Mouse (Mus musculus): ENCODE results near the gene Isg20l2. TPM values are rescaled to one million over a fixed set of nuclear protein-coding genes. Genes with fewer than 3 reads are reported as not detected.

The Isg20l2 gene
- polyA plus RNA-seq, 1 experiment = 29.2 TPM

- TF ChIP-seq CTCF (IDR thresholded peaks at IDR 0.05; ENCODE audit: borderline replicate concordance, extremely low read depth, insufficient read depth, insufficient read length) = no peak
- DNase-seq (ENCODE audit: low read depth) = no peak
These were observed 19.3 kb downstream of the Isg20l2 start for GRCm38 (mm10) chr3:87949266-87949954.

GRCm38 (mm10) chr3:87949955-87950515, 19.9 kb downstream of the Isg20l2 start:
- no peak for DNase-seq (ENCODE audit: low read depth)

GRCm38 (mm10) chr3:87951946-87952345, 21.8 kb downstream of the Isg20l2 start:
- DNase-seq (ENCODE audit: low read depth) = no peak
- no peak for TF ChIP-seq POLR2A (IDR thresholded peaks at IDR 0.05; ENCODE audit: borderline replicate concordance, extremely low read depth, insufficient read depth, insufficient read length, poor library complexity, severe bottlenecking)
- TF ChIP-seq CTCF (IDR thresholded peaks at IDR 0.05; ENCODE audit: borderline replicate concordance, extremely low read depth, insufficient read depth, insufficient read length) = no peak

More at GRCm38 (mm10) chr3:87949955-87950515, 19.9 kb downstream of the Isg20l2 start:
- no peak for TF ChIP-seq CTCF (IDR thresholded peaks at IDR 0.05; ENCODE audit: borderline replicate concordance, extremely low read depth, insufficient read depth, insufficient read length)
- no peak for TF ChIP-seq POLR2A (IDR thresholded peaks at IDR 0.05; ENCODE audit: borderline replicate concordance, extremely low read depth, insufficient read depth, insufficient read length, poor library complexity, severe bottlenecking)

GRCm38 (mm10) chr3:87952440-87952839, 22.3 kb downstream of the Isg20l2 start:
- TF ChIP-seq POLR2A (IDR thresholded peaks at IDR 0.05; ENCODE audit: borderline replicate concordance, extremely low read depth, insufficient read depth, insufficient read length, poor library complexity, severe bottlenecking) (no peak), CTCF (IDR thresholded peaks at IDR 0.05; ENCODE audit: borderline replicate concordance, extremely low read depth, insufficient read depth, insufficient read length) (no peak)
- DNase-seq (ENCODE audit: low read depth) = peak; percentile 73

- TF ChIP-seq CTCF (IDR thresholded peaks at IDR 0.05; ENCODE audit: borderline replicate concordance, extremely low read depth, insufficient read depth, insufficient read length) (no peak), POLR2A (IDR thresholded peaks at IDR 0.05; ENCODE audit: borderline replicate concordance, extremely low read depth, insufficient read depth, insufficient read length, poor library complexity, severe bottlenecking) (no peak)
- no peak for DNase-seq (ENCODE audit: low read depth)
These were observed 27.9 kb downstream of the Isg20l2 start for GRCm38 (mm10) chr3:87958056-87958455.

- DNase-seq (ENCODE audit: low read depth) = no peak
- TF ChIP-seq CTCF (IDR thresholded peaks at IDR 0.05; ENCODE audit: borderline replicate concordance, extremely low read depth, insufficient read depth, insufficient read length) (no peak), POLR2A (IDR thresholded peaks at IDR 0.05; ENCODE audit: borderline replicate concordance, extremely low read depth, insufficient read depth, insufficient read length, poor library complexity, severe bottlenecking) (no peak)
These were observed 28.4 kb downstream of the Isg20l2 start for GRCm38 (mm10) chr3:87958476-87958875.

GRCm38 (mm10) chr3:87958967-87959366, 28.9 kb downstream of the Isg20l2 start:
- no peak for DNase-seq (ENCODE audit: low read depth)
- TF ChIP-seq CTCF (IDR thresholded peaks at IDR 0.05; ENCODE audit: borderline replicate concordance, extremely low read depth, insufficient read depth, insufficient read length) = no peak
- TF ChIP-seq POLR2A (IDR thresholded peaks at IDR 0.05; ENCODE audit: borderline replicate concordance, extremely low read depth, insufficient read depth, insufficient read length, poor library complexity, severe bottlenecking) = no peak

- DNase-seq (ENCODE audit: low read depth) = no peak
- TF ChIP-seq POLR2A (IDR thresholded peaks at IDR 0.05; ENCODE audit: borderline replicate concordance, extremely low read depth, insufficient read depth, insufficient read length, poor library complexity, severe bottlenecking) (no peak), CTCF (IDR thresholded peaks at IDR 0.05; ENCODE audit: borderline replicate concordance, extremely low read depth, insufficient read depth, insufficient read length) (no peak)
These were observed 29.3 kb downstream of the Isg20l2 start for GRCm38 (mm10) chr3:87959371-87959770.

GRCm38 (mm10) chr3:87960191-87960585, 30.1 kb downstream of the Isg20l2 start:
- TF ChIP-seq CTCF (IDR thresholded peaks at IDR 0.05; ENCODE audit: borderline replicate concordance, extremely low read depth, insufficient read depth, insufficient read length) = no peak
- TF ChIP-seq POLR2A (IDR thresholded peaks at IDR 0.05; ENCODE audit: borderline replicate concordance, extremely low read depth, insufficient read depth, insufficient read length, poor library complexity, severe bottlenecking) = no peak
- DNase-seq (ENCODE audit: low read depth) = no peak

- peak; percentile 99 for DNase-seq (ENCODE audit: low read depth)
- TF ChIP-seq CTCF (IDR thresholded peaks at IDR 0.05; ENCODE audit: borderline replicate concordance, extremely low read depth, insufficient read depth, insufficient read length) = peak; percentile 96
- TF ChIP-seq POLR2A (IDR thresholded peaks at IDR 0.05; ENCODE audit: borderline replicate concordance, extremely low read depth, insufficient read depth, insufficient read length, poor library complexity, severe bottlenecking) = peak; percentile 57; the same call in 1 of the 2 replicates
These were observed 30.6 kb downstream of the Isg20l2 start for GRCm38 (mm10) chr3:87960586-87961191.

GRCm38 (mm10) chr3:87970184-87970938, 40.2 kb downstream of the Isg20l2 start:
- peak; percentile 74; the same call in 1 of the 2 replicates for TF ChIP-seq CTCF (IDR thresholded peaks at IDR 0.05; ENCODE audit: borderline replicate concordance, extremely low read depth, insufficient read depth, insufficient read length)
- TF ChIP-seq POLR2A (IDR thresholded peaks at IDR 0.05; ENCODE audit: borderline replicate concordance, extremely low read depth, insufficient read depth, insufficient read length, poor library complexity, severe bottlenecking) = no peak

More at GRCm38 (mm10) chr3:87970184-87970938, 40.2 kb downstream of the Isg20l2 start:
- DNase-seq (ENCODE audit: low read depth) = peak; percentile 86
